In genomic region chr8:116114502-116114901, GRCm38 (mm10) we compare ENCODE assay signal across 11 mouse cellular contexts.
DNase-seq lines count a peak whose midpoint lies in the region; ATAC-seq lines count a peak whose summit lies in the region.
"Had no signal": no experiment of that assay in that cellular context is flagged by ENCODE, and none has a peak within 500 bp of the region (broad histone marks: within the 10 kb centered on the region; RNA-seq: fewer than 3 reads in every experiment).

No protein-coding gene starts in this region.

- no peak overlapping the region for H3K27ac ChIP-seq in intestine, embryonic 14.5 days (ENCODE audit: low read depth)
- H3K27ac ChIP-seq in intestine, embryonic 16.5 days (ENCODE audit: low read length): no peak overlapping the region
- H3K27ac ChIP-seq: limb, embryonic 13.5 days had no signal

- ATAC-seq in intestine, embryonic 14.5 days (replicated peaks; ENCODE audit: low FRiP score, low TSS enrichment, low read depth): no peak
- no peak; the same call in 1 of the 2 replicates for ATAC-seq in intestine, embryonic 16.5 days
- no peak for ATAC-seq in CD4-positive, CD25-positive, alpha-beta regulatory T cell, adult 4 months

- no peak overlapping the region for H3K9ac ChIP-seq in intestine, embryonic 14.5 days (ENCODE audit: low read length)
- H3K9ac ChIP-seq in intestine, embryonic 16.5 days (ENCODE audit: low read depth, low read length): no peak overlapping the region
- H3K9ac ChIP-seq: limb, embryonic 13.5 days had no signal

- no peaks in the 10 kb centered on the region for H3K36me3 ChIP-seq in intestine, embryonic 14.5 days (ENCODE audit: control insufficient read depth, insufficient read depth, low read length)
- H3K36me3 ChIP-seq in intestine, embryonic 16.5 days (ENCODE audit: control insufficient read depth, insufficient read depth, low read length): no peaks in the 10 kb centered on the region
- H3K36me3 ChIP-seq: limb, embryonic 13.5 days had no signal

- WGBS in intestine, embryonic 14.5 days: 64% methylated on average over 2 of the region's 2 CpGs
- 66% methylated on average over 2 of the region's 2 CpGs for WGBS in intestine, embryonic 16.5 days

- no peak overlapping the region for H3K4me3 ChIP-seq in intestine, embryonic 14.5 days (ENCODE audit: low read depth, low read length)
- no peak overlapping the region for H3K4me3 ChIP-seq in intestine, embryonic 16.5 days (ENCODE audit: low read length)
- H3K4me3 ChIP-seq: limb, embryonic 13.5 days; myocyte had no signal

- no peak overlapping the region for H3K4me2 ChIP-seq in intestine, embryonic 14.5 days (ENCODE audit: low read length)
- H3K4me2 ChIP-seq in intestine, embryonic 16.5 days (ENCODE audit: low read depth, low read length): no peak overlapping the region
- H3K4me2 ChIP-seq: limb, embryonic 13.5 days had no signal

- H3K4me1 ChIP-seq in intestine, embryonic 14.5 days (replicated peaks; ENCODE audit: control insufficient read depth, insufficient read depth, low read length): peaks cover 25% of the 10 kb centered on the region
- peaks cover 23% of the 10 kb centered on the region for H3K4me1 ChIP-seq in intestine, embryonic 16.5 days (ENCODE audit: control insufficient read depth, insufficient read depth, low read length)

- H3K9me3 ChIP-seq in intestine, embryonic 14.5 days (ENCODE audit: control insufficient read depth, low read length): no peaks in the 10 kb centered on the region
- no peaks in the 10 kb centered on the region for H3K9me3 ChIP-seq in intestine, embryonic 16.5 days (ENCODE audit: control insufficient read depth, low read length)
- H3K9me3 ChIP-seq: limb, embryonic 13.5 days had no signal

- peak; percentile 55 for DNase-seq in intestine, embryonic 14.5 days (ENCODE audit: low spot score)
- peak; percentile 59 for DNase-seq in adipocyte (ENCODE audit: low spot score)
- DNase-seq in cerebellum, postnatal 25 days: peak; percentile 44 to 64
- DNase-seq in kidney, postnatal 4 days: peak; percentile 53 to 61
- no peak for DNase-seq in frontal cortex, postnatal 36 days (ENCODE audit: low spot score in 2 of 2)
- DNase-seq in right cerebral cortex, adult 18-20 months: no peak
- DNase-seq: thymus, postnatal 4 days had no signal

- no peaks in the 10 kb centered on the region for H3K27me3 ChIP-seq in intestine, embryonic 14.5 days (replicated peaks; ENCODE audit: control insufficient read depth, insufficient read depth, low read length)
- H3K27me3 ChIP-seq in intestine, embryonic 16.5 days (replicated peaks; ENCODE audit: control insufficient read depth, insufficient read depth, low read length): no peaks in the 10 kb centered on the region

Comparison
In these comparisons a context has a peak if more than half of its experiments do, and no peak if none do; other contexts are left out.
1. DNase-seq: peak in intestine, embryonic 14.5 days (single experiment), adipocyte (single experiment), cerebellum, postnatal 25 days (2 of 2) and kidney, postnatal 4 days (2 of 2); none in frontal cortex, postnatal 36 days (0 of 2) and right cerebral cortex, adult 18-20 months (single experiment).